Mouse (Mus musculus) kidney, adult 10 weeks (tissue): Measurements from ENCODE around the gene Ints12. TPM values are rescaled to one million over a fixed set of nuclear protein-coding genes. Genes with fewer than 3 reads are reported as not detected.

Experiments
- polyA plus RNA-seq: library from polyadenylated mRNA; stranded (reverse); fragments of 350-450 nt; fragmentation: Illumina TruSeq; extraction: RNeasy Lipid Tissue Mini Kit (QIAGEN cat#74804); gene quantifications from one replicate; pipeline ENCODE4 v1.2.3, GENCODE M21; 2014; ENCODE audit warnings: low read depth, low replicate concordance

Ints12 gene
- 25.2 TPM for polyA plus RNA-seq

DNA sequence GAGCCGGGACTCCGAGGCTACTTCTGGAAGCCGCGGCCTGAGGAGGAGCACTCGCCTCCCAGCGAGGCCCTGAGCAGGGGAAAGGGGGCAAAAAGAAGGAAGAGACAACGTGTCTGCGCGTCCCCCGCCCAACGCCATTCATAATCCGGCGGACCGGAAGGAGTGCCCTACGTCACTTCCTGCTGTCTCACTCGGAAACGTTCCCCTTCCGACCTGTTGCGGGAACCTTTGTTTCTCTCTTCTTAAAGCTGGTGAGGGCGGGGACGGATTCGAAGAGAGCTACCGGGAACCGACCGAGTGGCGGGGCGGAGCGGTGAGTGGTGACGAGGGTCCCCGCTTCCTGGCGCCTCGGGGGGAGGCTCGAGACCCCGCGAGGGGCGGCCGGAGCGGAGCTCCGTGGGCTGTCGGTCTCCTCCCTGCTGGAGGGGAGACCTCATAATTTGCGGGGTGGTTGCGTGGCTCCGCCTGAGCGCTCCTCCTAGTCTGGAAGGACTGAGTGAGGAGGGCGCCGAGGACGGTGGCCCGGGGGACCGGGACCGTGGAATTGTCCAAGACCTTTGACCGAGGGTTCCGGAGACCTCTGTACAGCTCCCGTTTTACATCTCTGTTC, at the start of gene Ints12, which contains the start of gene Gstcd:
TSS of gene Ints12 (plus strand) at position 177 of the 610 bp plus-strand sequence.
TSS of gene Gstcd (minus strand) at position 370 of the 610 bp plus-strand sequence.

Other genes with a start within 250 kb of the Ints12 start
- 279 TPM for gene Npnt, start 141.5 kb upstream of the Ints12 start, polyA plus RNA-seq
- gene Gstcd, start 193 bp downstream of the Ints12 start, polyA plus RNA-seq, result 12.7 TPM
- gene Arhgef38, start 143.1 kb downstream of the Ints12 start, polyA plus RNA-seq, result 18.6 TPM
- gene Ppa2, start 218.3 kb downstream of the Ints12 start, polyA plus RNA-seq, result 529 TPM